16 mouse cellular contexts compared by ENCODE assay signal in genomic region chr5:21301011-21301410, GRCm38 (mm10).
DNase-seq lines count a peak whose midpoint lies in the region; ATAC-seq and TF ChIP-seq lines count a peak whose summit lies in the region.
"Had no signal": no experiment of that assay in that cellular context is flagged by ENCODE, and none has a peak within 500 bp of the region (broad histone marks: within the 10 kb centered on the region; RNA-seq: fewer than 3 reads in every experiment).

No protein-coding gene starts in this region.

- H3K4me2 ChIP-seq in forebrain, embryonic 14.5 days (ENCODE audit: low read length) = no peak overlapping the region
- H3K4me2 ChIP-seq in forebrain, embryonic 12.5 days = no peak overlapping the region
- no peak overlapping the region for H3K4me2 ChIP-seq in midbrain, postnatal 0 days (ENCODE audit: low read depth, low read length, poor library complexity, severe bottlenecking)
- no peak overlapping the region for H3K4me2 ChIP-seq in midbrain, embryonic 11.5 days
- H3K4me2 ChIP-seq: embryonic facial prominence, embryonic 12.5 days; limb, embryonic 15.5 days; lung, embryonic 15.5 days; midbrain, embryonic 12.5 days had no signal

- no peak for TF ChIP-seq CTCF in midbrain, postnatal 0 days (IDR thresholded peaks at IDR 0.05)

- H3K9me3 ChIP-seq in forebrain, embryonic 14.5 days (replicated peaks; ENCODE audit: control insufficient read depth, low read length) = no peaks in the 10 kb centered on the region
- no peaks in the 10 kb centered on the region for H3K9me3 ChIP-seq in forebrain, embryonic 12.5 days
- H3K9me3 ChIP-seq in midbrain, postnatal 0 days (ENCODE audit: low read length) = no peaks in the 10 kb centered on the region
- no peaks in the 10 kb centered on the region for H3K9me3 ChIP-seq in midbrain, embryonic 11.5 days (ENCODE audit: control insufficient read depth, low read length)
- H3K9me3 ChIP-seq: embryonic facial prominence, embryonic 12.5 days; limb, embryonic 15.5 days; lung, embryonic 15.5 days; midbrain, embryonic 12.5 days had no signal

- H3K9ac ChIP-seq in forebrain, embryonic 14.5 days (ENCODE audit: low read length) = no peak overlapping the region
- no peak overlapping the region for H3K9ac ChIP-seq in forebrain, embryonic 12.5 days
- H3K9ac ChIP-seq in midbrain, postnatal 0 days (replicated peaks; ENCODE audit: low read length, poor library complexity, severe bottlenecking) = no peak overlapping the region
- no peak overlapping the region for H3K9ac ChIP-seq in midbrain, embryonic 11.5 days (ENCODE audit: low read length)
- H3K9ac ChIP-seq: embryonic facial prominence, embryonic 12.5 days; limb, embryonic 15.5 days; lung, embryonic 15.5 days; midbrain, embryonic 12.5 days had no signal

- WGBS in forebrain, embryonic 14.5 days = 74% methylated on average over 6 of the region's 6 CpGs
- 79% methylated on average over 6 of the region's 6 CpGs for WGBS in forebrain, embryonic 12.5 days
- WGBS in midbrain, postnatal 0 days = 56% methylated on average over 6 of the region's 6 CpGs
- WGBS in midbrain, embryonic 11.5 days = 89% methylated on average over 6 of the region's 6 CpGs

- H3K4me1 ChIP-seq in forebrain, embryonic 14.5 days (ENCODE audit: control insufficient read depth, insufficient read depth, low read length) = no peaks in the 10 kb centered on the region
- no peaks in the 10 kb centered on the region for H3K4me1 ChIP-seq in forebrain, embryonic 12.5 days
- no peaks in the 10 kb centered on the region for H3K4me1 ChIP-seq in midbrain, postnatal 0 days (ENCODE audit: insufficient read depth, low read length)
- H3K4me1 ChIP-seq in midbrain, embryonic 11.5 days (ENCODE audit: control insufficient read depth, insufficient read depth, low read length) = no peaks in the 10 kb centered on the region
- H3K4me1 ChIP-seq: embryonic facial prominence, embryonic 12.5 days; limb, embryonic 15.5 days; lung, embryonic 15.5 days; midbrain, embryonic 12.5 days had no signal

- H3K36me3 ChIP-seq in forebrain, embryonic 14.5 days (ENCODE audit: control insufficient read depth, insufficient read depth, low read length) = no peaks in the 10 kb centered on the region
- H3K36me3 ChIP-seq in forebrain, embryonic 12.5 days (replicated peaks) = no peaks in the 10 kb centered on the region
- no peaks in the 10 kb centered on the region for H3K36me3 ChIP-seq in midbrain, postnatal 0 days (ENCODE audit: insufficient read depth, low read length)
- no peaks in the 10 kb centered on the region for H3K36me3 ChIP-seq in midbrain, embryonic 11.5 days (ENCODE audit: control insufficient read depth, insufficient read depth, low read length)
- H3K36me3 ChIP-seq: embryonic facial prominence, embryonic 12.5 days; limb, embryonic 15.5 days; lung, embryonic 15.5 days; midbrain, embryonic 12.5 days had no signal

- peak; percentile 17 for DNase-seq in forebrain, embryonic 14.5 days (ENCODE audit: low spot score)
- peak; percentile 10 for DNase-seq in kidney, adult 9 months
- DNase-seq in kidney, adult 11 months = no peak
- DNase-seq in midbrain, postnatal 0 days (ENCODE audit: low spot score) = peak; percentile 12
- no peak for DNase-seq in midbrain, embryonic 11.5 days (ENCODE audit: low spot score, missing footprints)
- DNase-seq in lung, postnatal 36 days = peak; percentile 28
- no peak for DNase-seq in retina, postnatal 1 day
- DNase-seq: cerebellum, adult 9-10 months; thymus, postnatal 36 days had no signal

- no peak for ATAC-seq in forebrain, embryonic 14.5 days
- no peak for ATAC-seq in forebrain, embryonic 12.5 days (ENCODE audit: low FRiP score)
- ATAC-seq in midbrain, postnatal 0 days (ENCODE audit: low FRiP score) = no peak
- no peak for ATAC-seq in midbrain, embryonic 11.5 days (ENCODE audit: low FRiP score)
- ATAC-seq: CD4-positive, CD25-positive, alpha-beta regulatory T cell, adult 4 months had no signal

- no peaks in the 10 kb centered on the region for H3K27me3 ChIP-seq in forebrain, embryonic 14.5 days (replicated peaks; ENCODE audit: control insufficient read depth, insufficient read depth, low read length)
- no peaks in the 10 kb centered on the region for H3K27me3 ChIP-seq in forebrain, embryonic 12.5 days
- H3K27me3 ChIP-seq in midbrain, postnatal 0 days (ENCODE audit: insufficient read depth, low read length) = no peaks in the 10 kb centered on the region
- no peaks in the 10 kb centered on the region for H3K27me3 ChIP-seq in midbrain, embryonic 11.5 days (ENCODE audit: control insufficient read depth, insufficient read depth, low read length)
- H3K27me3 ChIP-seq: embryonic facial prominence, embryonic 12.5 days; limb, embryonic 15.5 days; lung, embryonic 15.5 days; midbrain, embryonic 12.5 days had no signal

- H3K27ac ChIP-seq in forebrain, embryonic 14.5 days (ENCODE audit: low read depth, low read length) = no peak overlapping the region
- H3K27ac ChIP-seq in forebrain, embryonic 12.5 days = no peak overlapping the region
- no peak overlapping the region for H3K27ac ChIP-seq in midbrain, postnatal 0 days (ENCODE audit: low read depth, low read length)
- H3K27ac ChIP-seq in midbrain, embryonic 11.5 days (ENCODE audit: low read depth, low read length) = no peak overlapping the region
- H3K27ac ChIP-seq: embryonic facial prominence, embryonic 12.5 days; limb, embryonic 15.5 days; lung, embryonic 15.5 days; midbrain, embryonic 12.5 days; stomach, postnatal 0 days had no signal

- H3K4me3 ChIP-seq in forebrain, embryonic 14.5 days (ENCODE audit: low read depth, low read length) = no peak overlapping the region
- H3K4me3 ChIP-seq in forebrain, embryonic 12.5 days (replicated peaks) = no peak overlapping the region
- H3K4me3 ChIP-seq in midbrain, postnatal 0 days (ENCODE audit: low read depth, low read length) = no peak overlapping the region
- H3K4me3 ChIP-seq in midbrain, embryonic 11.5 days (ENCODE audit: low read depth, low read length) = no peak overlapping the region
- H3K4me3 ChIP-seq: embryonic facial prominence, embryonic 12.5 days; limb, embryonic 15.5 days; lung, embryonic 15.5 days; midbrain, embryonic 12.5 days had no signal

Comparison
In these comparisons a context has a peak if more than half of its experiments do, and no peak if none do; other contexts are left out.
1. DNase-seq: peak in forebrain, embryonic 14.5 days (single experiment), kidney, adult 9 months (single experiment), midbrain, postnatal 0 days (single experiment) and lung, postnatal 36 days (single experiment); none in kidney, adult 11 months (single experiment), midbrain, embryonic 11.5 days (single experiment) and retina, postnatal 1 day (single experiment).